Mouse (Mus musculus) liver, embryonic 14.5 days (tissue): Measurements from ENCODE around the gene Ergic1.

ENCODE experiments used
- CTCF ChIP-seq: IDR thresholded peaks from 2 replicates; pipeline ENCODE4 v1.5.1; 2016; ENCODE audit warnings: antibody characterized with exemption, low read depth, control low read depth
- EP300 ChIP-seq: IDR thresholded peaks from 2 replicates; pipeline ENCODE4 v1.6.1; 2016; ENCODE audit warnings: antibody characterized with exemption, low read depth

DNA sequence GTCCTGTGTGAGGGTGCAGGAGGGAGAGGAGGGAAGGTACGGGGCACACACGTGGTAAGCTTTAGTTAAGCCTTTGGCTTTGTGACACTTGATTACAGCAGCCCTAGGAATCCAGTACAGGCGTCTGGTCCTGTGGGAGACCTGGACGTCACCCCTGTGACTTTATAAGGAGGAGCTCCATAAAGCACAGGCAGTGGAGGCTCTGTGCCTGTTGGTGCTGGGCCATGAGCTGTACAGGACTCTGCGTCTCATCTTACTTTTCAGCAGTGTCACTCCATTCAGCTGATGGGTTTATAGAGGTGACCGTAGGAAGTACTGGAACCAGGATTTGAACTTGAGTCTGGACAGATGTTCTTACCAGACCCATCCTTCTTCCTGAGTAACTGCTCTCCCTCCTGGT, 62.7 kb downstream of the Ergic1 start:
- TF ChIP-seq CTCF (no peak), EP300 (no peak)
